Mouse (Mus musculus) limb, embryonic 11.5 days (tissue): ENCODE data around the gene Dscaml1. TPM values are rescaled to one million over a fixed set of nuclear protein-coding genes. Genes with fewer than 3 reads are reported as not detected.

Experiments used
- ATAC-seq: fragments of 200-750 bp; cut with Nextera tagmentation; 2 replicates; pipeline ENCODE4 v1.8.0; 2017; ENCODE audit warnings: low read depth; ENCODE audit not compliant: insufficient number of reproducible peaks, low FRiP score, low TSS enrichment
- DNase-seq: peaks from one replicate; pipeline ENCODE4 v3.0.0-alpha.2; 2015; ENCODE audit warnings: low spot score
- H3K27ac ChIP-seq: fragments of 300-500 bp; sonication (generic); replicated peaks from 2 replicates; pipeline ENCODE4 v1.5.1; 2014; ENCODE audit warnings: low read depth, mild to moderate bottlenecking, low read length
- H3K27me3 ChIP-seq: fragments of 300-500 bp; sonication (generic); 2 replicates; pipeline ENCODE4 v1.6.1; 2014; ENCODE audit warnings: mild to moderate bottlenecking, low read length, mixed read lengths; ENCODE audit not compliant: control insufficient read depth, insufficient read depth
- H3K36me3 ChIP-seq: fragments of 300-500 bp; sonication (generic); 2 replicates; pipeline ENCODE4 v1.6.1; 2014; ENCODE audit warnings: mild to moderate bottlenecking, low read length, moderate library complexity, mixed read lengths; ENCODE audit not compliant: control insufficient read depth, insufficient read depth
- H3K4me1 ChIP-seq: fragments of 300-500 bp; sonication (generic); 2 replicates; pipeline ENCODE4 v1.6.1; 2014; ENCODE audit warnings: low read length, mixed read lengths; ENCODE audit not compliant: control insufficient read depth, insufficient read depth
- H3K4me2 ChIP-seq: fragments of 300-500 bp; sonication (generic); 2 replicates; pipeline ENCODE4 v1.6.1; 2014; ENCODE audit warnings: low read depth, mild to moderate bottlenecking, moderate library complexity; ENCODE audit not compliant: severe bottlenecking
- H3K4me3 ChIP-seq: fragments of 300-500 bp; sonication (generic); 2 replicates; pipeline ENCODE4 v1.5.1; 2014; ENCODE audit warnings: low read depth, low read length
- H3K9ac ChIP-seq: fragments of 300-500 bp; sonication (generic); 2 replicates; pipeline ENCODE4 v1.6.1; 2014; ENCODE audit warnings: mild to moderate bottlenecking, low read length
- H3K9me3 ChIP-seq: fragments of 300-500 bp; sonication (generic); 2 replicates; pipeline ENCODE4 v1.6.1; 2016; ENCODE audit warnings: low read length; ENCODE audit not compliant: control insufficient read depth
- WGBS: fragments of 180-500 bp; shearing (Covaris S2); extraction: QIAGEN DNeasy Blood & Tissue Kit; methylation state at CpG from one replicate; pipeline ENCODE4 v1.1.7; 2014; 5-methylcytosine and 5-hydroxymethylcytosine counted together
- polyA plus RNA-seq: library from polyadenylated mRNA; unstranded; fragments of >200 nt; fragmentation: Nextera tagmentation; extraction: Ambion mirVana; gene quantifications from 2 replicates; pipeline ENCODE4 v1.2.1, GENCODE M21; 2014

Dscaml1 gene
- polyA plus RNA-seq, 1 experiment from 2014 or later = 0.11 TPM

GRCm38 (mm10) chr9:45556882-45557281 lies 130.5 kb downstream of the Dscaml1 start:
- ATAC-seq = no peak
- no peaks in the 10 kb centered on the region for H3K27me3 ChIP-seq
- no peak overlapping the region for H3K27ac ChIP-seq
- H3K4me1 ChIP-seq = peaks cover 3% of the 10 kb centered on the region; the same call in 1 of the 2 replicates
- no peak for DNase-seq
- H3K4me3 ChIP-seq = no peak overlapping the region
- no peak overlapping the region for H3K9ac ChIP-seq
- H3K9me3 ChIP-seq = no peaks in the 10 kb centered on the region
- H3K36me3 ChIP-seq = no peaks in the 10 kb centered on the region
- WGBS = 85% methylated on average over 3 of the region's 3 CpGs
- H3K4me2 ChIP-seq = no peak overlapping the region

- no peaks in the 10 kb centered on the region for H3K36me3 ChIP-seq
- DNase-seq (no peak), ATAC-seq (no peak)
- H3K4me1 ChIP-seq = no peaks in the 10 kb centered on the region
- no peak overlapping the region for H3K4me3 ChIP-seq
- H3K9me3 ChIP-seq = no peaks in the 10 kb centered on the region
- H3K27ac ChIP-seq = no peak overlapping the region
- no peak overlapping the region for H3K4me2 ChIP-seq
- no peak overlapping the region for H3K9ac ChIP-seq
- WGBS = 85% methylated on average over 6 of the region's 6 CpGs
- no peaks in the 10 kb centered on the region for H3K27me3 ChIP-seq
These were observed 134.6 kb downstream of the Dscaml1 start for GRCm38 (mm10) chr9:45560987-45561386.

GRCm38 (mm10) chr9:45566843-45567578 lies 140.6 kb downstream of the Dscaml1 start:
- Histone ChIP-seq H3K27ac (no peak overlapping the region), H3K4me1 (no peaks in the 10 kb centered on the region), H3K9ac (no peak overlapping the region), H3K9me3 (no peaks in the 10 kb centered on the region), H3K36me3 (no peaks in the 10 kb centered on the region), H3K4me3 (no peak overlapping the region), H3K4me2 (no peak overlapping the region), H3K27me3 (no peaks in the 10 kb centered on the region)
- DNase-seq (no peak), ATAC-seq (no peak)
- 84% methylated on average over 5 of the region's 5 CpGs for WGBS

GRCm38 (mm10) chr9:45569680-45570079 lies 143.3 kb downstream of the Dscaml1 start:
- no peak overlapping the region for H3K27ac ChIP-seq
- H3K4me2 ChIP-seq = no peak overlapping the region
- no peaks in the 10 kb centered on the region for H3K36me3 ChIP-seq
- no peaks in the 10 kb centered on the region for H3K9me3 ChIP-seq
- no peaks in the 10 kb centered on the region for H3K27me3 ChIP-seq
- WGBS = 65% methylated on average over 3 of the region's 3 CpGs
- H3K9ac ChIP-seq = no peak overlapping the region
- ATAC-seq (no peak), DNase-seq (no peak)
- no peaks in the 10 kb centered on the region for H3K4me1 ChIP-seq
- no peak overlapping the region for H3K4me3 ChIP-seq

GRCm38 (mm10) chr9:45570346-45570745 lies 143.9 kb downstream of the Dscaml1 start:
- 84% methylated on average over 5 of the region's 5 CpGs for WGBS
- no peak for DNase-seq
- no peak for ATAC-seq

GRCm38 (mm10) chr9:45572787-45573492 lies 146.5 kb downstream of the Dscaml1 start:
- Histone ChIP-seq H3K36me3 (no peaks in the 10 kb centered on the region), H3K4me3 (no peak overlapping the region), H3K4me1 (no peaks in the 10 kb centered on the region), H3K27ac (no peak overlapping the region), H3K9me3 (no peaks in the 10 kb centered on the region), H3K27me3 (no peaks in the 10 kb centered on the region), H3K4me2 (no peak overlapping the region), H3K9ac (no peak overlapping the region)
- ATAC-seq = no peak
- DNase-seq = no peak
- 48% methylated on average over 9 of the region's 9 CpGs for WGBS

More at GRCm38 (mm10) chr9:45570346-45570745, 143.9 kb downstream of the Dscaml1 start:
- H3K4me3 ChIP-seq = no peak overlapping the region
- H3K36me3 ChIP-seq = no peaks in the 10 kb centered on the region
- no peaks in the 10 kb centered on the region for H3K9me3 ChIP-seq
- no peak overlapping the region for H3K9ac ChIP-seq
- H3K27ac ChIP-seq = no peak overlapping the region
- H3K4me1 ChIP-seq = no peaks in the 10 kb centered on the region
- H3K27me3 ChIP-seq = no peaks in the 10 kb centered on the region
- no peak overlapping the region for H3K4me2 ChIP-seq

- Histone ChIP-seq H3K9me3 (no peaks in the 10 kb centered on the region), H3K4me1 (no peaks in the 10 kb centered on the region), H3K27me3 (no peaks in the 10 kb centered on the region), H3K4me3 (no peak overlapping the region), H3K36me3 (no peaks in the 10 kb centered on the region), H3K4me2 (no peak overlapping the region), H3K9ac (no peak overlapping the region), H3K27ac (no peak overlapping the region)
- ATAC-seq (no peak), DNase-seq (no peak)
These were observed 147.0 kb downstream of the Dscaml1 start for GRCm38 (mm10) chr9:45573493-45573815.

- Histone ChIP-seq H3K4me1 (no peaks in the 10 kb centered on the region), H3K36me3 (no peaks in the 10 kb centered on the region), H3K9ac (no peak overlapping the region), H3K27ac (no peak overlapping the region), H3K4me3 (no peak overlapping the region), H3K27me3 (no peaks in the 10 kb centered on the region), H3K9me3 (no peaks in the 10 kb centered on the region), H3K4me2 (no peak overlapping the region)
- WGBS = 84% methylated on average over 8 of the region's 8 CpGs
- DNase-seq (no peak), ATAC-seq (no peak)
These were observed 147.6 kb downstream of the Dscaml1 start for GRCm38 (mm10) chr9:45574021-45574420.
